Mouse (Mus musculus): ENCODE measurements around the gene Iqsec1.

The Iqsec1 gene

DNA sequence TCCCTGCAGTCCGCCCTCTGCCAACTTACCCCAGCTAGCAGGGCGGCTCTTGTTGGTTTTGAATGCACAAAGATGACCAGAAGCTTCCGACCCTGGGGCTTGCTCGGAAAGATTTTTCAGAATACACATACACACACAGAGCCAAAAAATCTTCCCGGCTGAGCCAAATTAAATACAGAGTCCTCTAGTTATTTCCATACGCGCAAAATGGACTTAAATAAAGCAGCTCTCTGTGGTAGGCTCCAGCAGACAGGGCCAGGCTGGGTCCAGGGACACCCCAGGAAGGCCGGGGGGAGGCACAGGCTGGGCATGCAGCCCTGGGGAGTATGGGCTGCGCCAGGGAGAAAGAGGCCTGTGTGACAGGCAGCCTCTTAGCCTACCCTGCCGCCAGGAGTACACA is 282.0 kb downstream of the Iqsec1 start:
- no peak for DNase-seq (ENCODE audit: low spot score in 2 of 2)

- no peak for DNase-seq (ENCODE audit: low spot score in 2 of 2)
Observed at GRCm38 (mm10) chr6:90705738-90706137, 282.7 kb downstream of the Iqsec1 start.

DNA sequence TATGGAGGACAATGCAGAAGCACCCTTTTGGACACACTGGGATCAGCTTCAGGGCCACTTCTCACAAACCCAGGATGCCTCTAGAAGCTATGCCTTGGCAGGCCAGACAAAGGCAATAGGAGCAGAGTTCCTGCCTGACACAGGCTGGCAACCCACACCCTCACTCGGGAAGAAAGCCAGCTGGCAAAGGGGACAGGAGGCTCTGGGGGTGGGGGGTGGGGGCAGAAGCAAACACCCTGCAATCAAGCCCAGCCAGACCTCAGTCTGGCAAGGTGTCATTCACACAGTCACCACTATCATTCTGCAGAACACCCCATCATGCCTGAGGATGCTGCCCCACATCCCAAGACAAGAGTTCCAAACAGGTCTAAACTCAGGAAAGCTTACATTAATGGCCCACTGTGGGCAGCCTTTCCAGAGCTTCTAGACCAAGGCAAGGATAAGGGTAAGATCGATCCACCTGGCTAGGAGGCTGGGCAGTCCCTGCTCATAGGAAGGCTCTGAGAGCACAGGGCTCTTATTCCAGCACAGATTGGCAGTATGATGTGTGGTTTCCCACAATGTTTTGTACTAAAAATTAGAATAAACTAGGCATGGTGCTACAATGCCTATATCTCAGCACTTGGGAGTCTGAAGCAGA is 283.7 kb downstream of the Iqsec1 start:
- no peak for DNase-seq (ENCODE audit: low spot score in 2 of 2)

DNA sequence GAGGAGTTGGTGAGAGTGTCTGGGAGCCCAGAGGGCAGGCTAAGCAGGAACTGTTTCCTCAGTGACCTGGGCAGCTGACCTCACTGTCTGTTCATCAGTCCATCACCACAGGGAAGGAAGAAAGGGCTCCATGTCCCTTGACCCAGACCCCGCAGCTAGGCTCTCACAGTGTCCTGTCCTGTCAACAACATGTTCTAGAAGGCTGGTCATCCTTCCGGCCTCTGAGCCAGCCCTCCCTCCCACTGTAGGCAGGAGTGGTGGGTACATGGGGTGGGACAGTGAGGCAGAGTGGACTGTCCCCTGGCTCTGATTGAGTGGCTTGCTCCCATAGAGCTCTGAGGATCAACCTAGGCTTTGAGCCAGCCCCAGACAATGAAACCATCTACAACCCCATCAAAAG is 284.7 kb downstream of the Iqsec1 start:
- DNase-seq (ENCODE audit: low spot score in 2 of 2), result no peak

DNA sequence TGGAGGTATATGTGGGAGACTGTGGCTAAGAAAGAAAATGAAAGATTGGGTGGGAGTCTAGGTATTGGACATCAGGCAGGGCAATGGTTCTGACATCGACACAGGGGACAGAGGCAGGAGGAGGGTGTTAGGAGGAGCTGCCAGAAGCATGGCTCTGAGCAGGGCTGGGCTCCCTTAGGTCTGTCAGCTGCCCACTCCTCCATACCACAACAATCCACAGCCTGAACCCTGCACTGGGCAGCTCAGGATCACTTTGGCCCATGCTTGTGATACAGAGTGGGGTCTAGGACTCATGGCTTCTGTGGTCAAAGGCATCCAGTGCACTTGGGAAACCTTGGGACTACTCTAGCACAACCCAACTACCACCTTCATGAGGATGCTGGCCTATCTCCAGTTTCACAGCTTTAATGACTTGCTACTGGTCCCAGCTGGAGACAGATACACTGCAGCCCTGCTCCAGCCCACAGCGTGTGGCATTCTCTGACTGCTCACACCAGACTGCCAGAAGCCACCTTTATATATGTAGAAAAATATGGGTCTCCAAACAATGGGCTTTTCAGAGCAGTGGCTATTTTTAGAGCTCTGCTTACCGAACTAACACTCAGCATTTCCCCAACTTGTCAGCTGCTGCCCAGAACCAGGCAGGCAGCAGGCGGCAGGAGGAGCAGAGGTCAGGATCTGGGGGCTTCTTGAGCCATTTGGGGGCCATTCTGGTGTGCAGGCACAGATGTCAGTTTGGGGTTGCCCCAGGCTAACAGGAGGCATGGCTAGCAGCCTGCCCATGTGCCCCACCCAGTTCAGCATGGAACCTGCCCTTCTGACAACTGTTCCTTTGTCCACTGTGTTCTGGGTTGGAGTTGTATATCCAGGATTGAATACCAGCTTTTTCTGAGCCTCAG is 285.4 kb downstream of the Iqsec1 start:
- no peak for DNase-seq (ENCODE audit: low spot score in 2 of 2)

- no peak for DNase-seq (ENCODE audit: low spot score in 2 of 2)
Observed at GRCm38 (mm10) chr6:90702197-90702596, 286.3 kb downstream of the Iqsec1 start.

- no peak for DNase-seq (ENCODE audit: low spot score in 2 of 2)
Observed at GRCm38 (mm10) chr6:90701391-90701790, 287.1 kb downstream of the Iqsec1 start.

DNA sequence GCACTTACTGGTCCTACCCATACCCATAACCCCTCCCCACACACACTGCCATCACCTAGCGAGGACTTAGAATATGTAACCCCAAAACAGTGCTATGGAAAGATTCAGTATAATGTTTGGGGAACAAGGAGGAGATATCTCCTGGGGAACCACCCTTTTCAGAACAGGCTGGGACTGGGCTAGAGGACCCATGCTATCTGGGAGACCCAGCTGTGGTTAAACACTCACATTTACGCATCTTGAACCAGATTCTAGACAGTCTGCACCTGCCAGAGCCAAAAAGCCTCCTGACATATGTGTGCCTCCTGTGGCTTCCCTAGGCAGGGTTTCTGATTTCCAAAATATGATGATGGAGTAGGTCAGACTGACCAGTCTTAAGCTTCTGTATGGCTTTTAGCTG is 287.7 kb downstream of the Iqsec1 start:
- no peak for DNase-seq (ENCODE audit: low spot score in 2 of 2)

DNA sequence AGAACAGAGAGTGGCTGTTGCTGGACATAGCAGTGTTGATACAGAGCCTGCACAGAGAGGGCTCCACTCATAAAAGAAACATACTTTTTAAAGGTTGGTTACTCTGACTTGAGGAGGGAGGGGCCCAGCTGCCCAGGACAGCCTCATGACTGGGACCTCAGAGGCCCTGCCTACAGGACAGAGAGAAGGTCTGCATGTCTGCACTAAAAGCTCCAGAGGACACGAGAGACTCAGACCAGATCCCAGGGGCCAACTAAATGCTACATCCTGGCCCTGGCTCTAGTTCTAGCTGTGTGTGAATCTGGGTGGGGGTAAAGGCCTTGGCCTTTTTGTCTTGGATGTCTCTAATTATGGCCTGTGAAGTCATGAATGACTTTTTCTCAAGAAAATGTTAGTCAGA is 288.4 kb downstream of the Iqsec1 start:
- DNase-seq (ENCODE audit: low spot score in 2 of 2), result no peak

GRCm38 (mm10) chr6:90698843-90699242 is 289.6 kb downstream of the Iqsec1 start:
- DNase-seq (ENCODE audit: low spot score in 2 of 2), result no peak

DNA sequence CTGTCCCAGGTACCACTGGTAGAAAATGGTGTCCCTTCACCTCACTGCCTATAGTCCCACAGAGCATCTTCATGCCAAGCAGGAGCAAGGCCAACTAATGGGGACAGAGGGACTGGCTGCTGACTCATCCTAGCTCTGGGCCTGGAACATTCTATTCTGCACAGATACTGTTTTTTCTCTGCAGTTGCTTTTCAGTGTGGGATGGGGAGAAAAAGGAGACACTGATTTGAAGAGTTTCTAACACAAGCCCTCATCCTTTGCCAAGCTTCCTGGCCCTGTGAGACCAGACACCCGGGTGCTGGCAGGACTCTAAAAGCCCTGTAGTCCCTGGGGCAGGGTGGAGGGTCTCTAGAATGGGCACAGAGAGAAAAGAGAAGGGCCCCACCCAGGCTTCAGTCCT is 292.7 kb downstream of the Iqsec1 start:
- DNase-seq (ENCODE audit: low spot score in 2 of 2), result no peak

DNA sequence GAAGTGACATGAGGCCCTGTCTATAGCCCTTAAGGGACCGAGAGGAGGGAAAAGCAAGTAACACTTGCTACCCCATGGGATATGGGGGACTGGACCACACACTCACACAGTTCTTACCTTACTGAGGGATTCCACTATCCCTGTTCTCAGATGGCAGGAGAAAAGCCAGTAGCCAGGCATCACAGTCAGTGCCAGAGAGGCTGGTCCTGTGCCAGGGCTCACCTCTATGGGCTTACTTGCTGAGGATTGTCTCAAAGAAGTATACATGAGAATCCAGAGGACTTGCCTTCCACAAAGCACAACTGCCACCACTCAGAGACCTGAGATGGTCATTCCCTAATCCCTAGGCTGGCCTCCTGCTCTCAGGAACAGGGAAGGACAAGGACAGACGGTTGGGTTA is 296.1 kb downstream of the Iqsec1 start:
- DNase-seq (ENCODE audit: low spot score in 2 of 2), result no peak

GRCm38 (mm10) chr6:90691935-90692334 is 296.6 kb downstream of the Iqsec1 start:
- no peak for DNase-seq (ENCODE audit: low spot score in 2 of 2)

DNA sequence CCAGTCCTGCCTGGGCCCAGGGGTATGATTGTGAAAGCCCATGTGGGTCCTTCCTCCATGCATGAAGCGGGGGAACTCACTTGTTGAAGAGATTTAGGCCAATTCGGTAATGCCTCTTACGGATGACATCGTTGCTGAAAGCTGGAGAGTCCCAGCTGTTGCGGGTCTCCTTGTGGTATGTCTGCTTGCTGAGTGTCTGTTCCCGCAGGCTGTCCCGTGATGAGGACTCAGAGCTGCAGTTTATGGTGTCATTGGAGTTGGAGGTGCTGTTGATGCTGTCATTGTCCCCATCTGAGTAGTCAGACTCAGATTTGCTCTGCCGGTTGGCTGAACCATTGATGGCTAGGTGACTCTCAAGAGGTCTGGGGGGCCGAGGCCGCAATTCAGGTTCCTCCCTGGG is 299.0 kb downstream of the Iqsec1 start:
- no peak for DNase-seq (ENCODE audit: low spot score in 2 of 2)

DNA sequence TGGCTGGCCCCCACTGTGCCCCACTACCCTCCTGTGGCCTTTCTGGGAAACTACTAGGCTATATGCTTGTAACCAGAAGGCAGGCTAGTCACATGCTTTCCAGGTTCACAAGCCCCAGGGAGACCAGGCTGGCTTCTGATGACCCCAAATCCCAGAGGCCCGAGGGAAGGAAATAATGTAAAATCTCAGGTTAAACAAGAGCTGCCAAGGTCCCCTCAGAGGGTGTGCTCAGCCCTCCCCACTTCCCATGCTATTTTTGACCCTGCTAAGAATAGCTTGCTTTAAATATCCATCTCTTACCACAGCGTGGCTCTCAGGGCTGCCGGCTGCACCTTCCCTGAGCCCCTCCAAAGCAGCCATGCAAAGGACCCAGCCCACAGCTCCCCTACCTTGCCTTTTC is 299.7 kb downstream of the Iqsec1 start:
- no peak for DNase-seq (ENCODE audit: low spot score in 2 of 2)

DNA sequence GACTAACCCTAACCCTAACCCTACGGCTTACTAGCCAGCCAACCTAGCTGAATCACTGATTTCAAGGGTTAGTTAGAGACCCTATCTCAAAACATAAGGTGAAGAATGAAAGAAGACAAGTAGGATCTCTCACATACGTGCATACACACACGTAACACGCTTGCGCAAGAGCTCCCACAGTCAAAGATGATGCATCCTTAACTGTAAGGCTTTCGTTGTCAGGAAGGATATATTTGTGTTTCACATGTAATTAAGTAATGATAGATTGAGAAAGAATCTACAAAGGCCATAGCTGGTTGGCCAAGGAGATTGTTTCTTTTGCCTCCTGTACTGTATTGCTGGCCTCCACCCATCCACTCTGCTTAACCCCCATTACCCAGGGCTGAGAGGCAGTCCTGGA is 300.5 kb downstream of the Iqsec1 start:
- no peak for DNase-seq (ENCODE audit: low spot score in 2 of 2)

GRCm38 (mm10) chr6:90686812-90687211 is 301.7 kb downstream of the Iqsec1 start:
- no peak for DNase-seq (ENCODE audit: low spot score in 2 of 2)

DNA sequence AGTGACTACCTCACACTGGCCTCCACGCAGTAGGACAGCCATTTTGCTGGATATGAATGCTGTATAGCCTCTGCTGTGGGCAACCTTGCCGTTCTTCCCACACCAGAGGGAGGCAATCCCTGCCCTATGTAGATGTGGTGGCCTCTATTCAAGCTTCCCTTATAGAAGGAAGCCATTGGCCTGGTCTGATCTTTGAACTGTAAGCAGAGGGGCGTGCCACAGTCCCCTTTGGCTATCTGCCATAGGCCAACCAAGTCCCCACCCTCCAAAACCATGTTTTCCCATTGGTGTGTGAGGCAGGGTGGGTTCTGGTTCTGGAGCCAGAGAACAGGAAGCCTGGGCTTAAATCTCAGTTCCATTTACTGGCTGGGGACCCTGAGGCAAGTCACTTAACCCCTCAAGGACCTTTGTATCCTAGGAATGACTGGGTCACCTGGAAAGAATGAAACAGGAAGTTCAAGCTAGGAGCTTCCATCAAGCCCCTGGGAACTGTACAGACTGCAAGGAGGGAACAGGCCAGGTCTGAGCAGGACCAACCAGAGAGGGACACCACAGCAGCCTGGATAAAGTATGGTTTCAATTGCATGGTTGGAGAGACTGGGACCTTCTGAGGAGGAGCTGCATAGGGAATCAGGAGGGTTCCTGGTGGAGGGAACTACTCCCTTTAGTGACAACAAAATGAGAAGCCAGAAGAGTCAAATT is 304.5 kb downstream of the Iqsec1 start:
- DNase-seq (ENCODE audit: low spot score in 2 of 2), result no peak

GRCm38 (mm10) chr6:90680401-90680800 is 308.1 kb downstream of the Iqsec1 start:
- DNase-seq (ENCODE audit: low spot score in 2 of 2), result no peak

DNA sequence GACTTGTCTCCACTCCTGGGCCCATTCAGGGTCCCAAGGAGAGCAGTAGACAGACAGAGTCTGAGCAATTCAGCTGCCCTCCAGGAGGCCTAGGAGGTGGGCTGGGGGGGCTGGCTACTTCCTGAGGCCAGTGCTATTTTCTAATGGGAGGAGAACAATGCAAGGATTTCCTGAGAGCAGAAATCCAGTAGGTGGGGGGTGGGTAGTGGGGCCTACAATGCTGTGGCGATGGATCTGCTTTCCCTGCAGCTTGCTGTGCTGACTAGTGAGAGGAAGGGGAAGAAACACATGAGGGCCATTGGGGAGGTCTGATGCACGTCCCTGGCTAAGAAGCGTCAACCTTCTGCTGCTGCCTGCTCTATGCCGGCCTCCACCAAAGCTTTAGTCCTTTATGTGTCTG is 309.7 kb downstream of the Iqsec1 start:
- no peak for DNase-seq (ENCODE audit: low spot score in 2 of 2)

DNA sequence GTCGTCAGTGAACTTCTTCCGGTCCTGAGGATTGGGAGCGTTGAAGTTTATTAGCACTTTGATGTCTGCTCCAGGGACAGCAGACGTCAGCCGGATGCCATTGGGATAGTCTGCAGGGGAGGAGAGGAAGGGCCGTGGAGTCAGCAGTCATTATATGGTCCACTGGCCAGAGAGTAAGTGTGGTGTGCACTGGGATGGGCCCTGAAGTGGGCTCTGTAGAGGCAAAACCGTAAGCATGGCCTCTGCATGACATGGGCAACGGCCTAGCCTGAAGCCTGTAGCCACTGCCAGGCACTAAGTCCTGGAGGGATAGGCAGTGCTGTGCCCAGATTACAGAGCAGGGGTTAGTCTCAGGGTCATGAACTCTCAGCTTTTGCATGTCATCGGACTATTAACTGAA is 319.8 kb downstream of the Iqsec1 start:
- no peak for DNase-seq (ENCODE audit: low spot score in 2 of 2)

DNA sequence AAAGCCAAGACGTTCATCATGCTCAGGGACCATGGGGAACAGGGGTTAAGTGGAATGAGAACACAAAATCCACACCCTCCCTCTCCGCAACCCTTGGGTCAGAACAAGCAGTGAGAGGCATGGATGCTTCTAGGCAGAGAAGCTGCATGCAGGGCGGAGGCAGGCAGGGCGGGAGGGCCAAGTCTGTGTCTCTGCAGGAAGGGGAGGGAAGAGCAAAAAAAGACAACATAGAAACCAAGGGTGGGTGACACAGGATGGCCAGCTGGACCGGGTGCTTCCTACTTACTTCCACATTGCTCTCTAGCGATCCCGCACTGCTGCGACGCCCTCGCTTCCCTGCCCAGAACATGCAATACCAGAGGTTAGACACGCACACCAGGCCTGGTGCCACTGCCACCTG is 324.7 kb downstream of the Iqsec1 start:
- no peak for DNase-seq (ENCODE audit: low spot score in 2 of 2)

- no peak for DNase-seq (ENCODE audit: low spot score in 2 of 2)
Observed at GRCm38 (mm10) chr6:90662148-90662547, 326.3 kb downstream of the Iqsec1 start.

Measured in natural killer cell, adult 2 months (primary cell).